Mouse (Mus musculus) E14TG2a.4 (cell line): ENCODE measurements around the gene Mical3.

Experiments used
- CTCF ChIP-seq: conservative IDR thresholded peaks from 2 replicates; pipeline ENCODE4 v1.5.1; 2014; ENCODE audit warnings: low read length
- NANOG ChIP-seq: IDR thresholded peaks from 2 replicates; pipeline ENCODE4 v1.6.1; 2014; ENCODE audit warnings: borderline replicate concordance, low read length, mixed read lengths
- POU5F1 ChIP-seq: IDR thresholded peaks from 2 replicates; pipeline ENCODE4 v1.6.1; 2014; ENCODE audit warnings: low read length, borderline replicate concordance

GRCm38 (mm10) chr6:120901776-120902645 lies 228.8 kb downstream of the Mical3 start:
- no peak for TF ChIP-seq CTCF
- TF ChIP-seq NANOG = no peak
- no peak for TF ChIP-seq POU5F1
